Mouse (Mus musculus): Measurements from ENCODE around the gene Arpc2.

Gene Arpc2

GRCm38 (mm10) chr1:74282896-74283625 is 47.2 kb downstream of the Arpc2 start:
- DNase-seq (ENCODE audit: extremely low spot score, low spot score) = no peak

DNA sequence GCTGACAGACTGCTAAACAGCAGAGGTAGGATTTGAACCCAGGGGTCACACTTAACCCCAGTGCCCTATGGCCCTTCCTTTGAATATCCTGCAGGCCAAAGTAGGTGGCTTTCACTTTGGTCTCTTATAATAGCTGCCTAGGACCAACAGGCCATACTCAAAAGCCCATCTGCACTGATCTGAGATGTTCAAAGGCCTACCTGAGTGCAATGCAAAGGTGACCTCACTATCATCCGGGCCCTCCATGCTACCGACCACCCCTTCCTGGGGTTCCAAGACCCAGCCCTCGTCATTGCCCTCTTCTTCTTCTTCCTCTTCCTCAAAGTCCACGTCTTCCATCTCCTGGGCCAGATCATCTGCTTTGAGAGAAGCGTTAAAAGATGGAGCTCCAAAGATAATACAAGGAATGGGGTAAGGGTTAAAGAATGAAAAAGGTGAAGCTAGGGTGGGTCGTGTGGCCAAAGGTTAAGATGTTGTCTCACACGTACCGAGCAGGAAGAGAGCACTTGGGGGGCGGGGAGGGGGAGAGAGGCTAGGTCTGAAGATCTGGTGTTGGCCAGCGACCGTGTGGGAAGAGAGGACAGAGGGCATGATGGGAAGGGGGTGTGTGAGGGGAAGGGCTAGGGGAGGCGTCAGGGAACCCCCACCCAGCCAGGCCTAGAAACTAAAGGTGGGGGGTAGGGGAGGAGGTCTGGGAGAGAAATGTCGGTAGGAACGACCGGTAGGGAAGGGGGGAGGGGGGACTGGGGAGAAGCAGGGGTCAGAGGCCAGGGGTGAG is 48.0 kb downstream of the Arpc2 start:
- no peak for DNase-seq (ENCODE audit: extremely low spot score, low spot score)

GRCm38 (mm10) chr1:74284543-74285160 is 48.8 kb downstream of the Arpc2 start, which contains the start of the genes Aamp and Pnkd:
Aamp (minus strand) TSS chr1:74284738.
Pnkd (plus strand) TSS chr1:74284930.
- peak; percentile 99 for DNase-seq (ENCODE audit: extremely low spot score, low spot score)

DNA sequence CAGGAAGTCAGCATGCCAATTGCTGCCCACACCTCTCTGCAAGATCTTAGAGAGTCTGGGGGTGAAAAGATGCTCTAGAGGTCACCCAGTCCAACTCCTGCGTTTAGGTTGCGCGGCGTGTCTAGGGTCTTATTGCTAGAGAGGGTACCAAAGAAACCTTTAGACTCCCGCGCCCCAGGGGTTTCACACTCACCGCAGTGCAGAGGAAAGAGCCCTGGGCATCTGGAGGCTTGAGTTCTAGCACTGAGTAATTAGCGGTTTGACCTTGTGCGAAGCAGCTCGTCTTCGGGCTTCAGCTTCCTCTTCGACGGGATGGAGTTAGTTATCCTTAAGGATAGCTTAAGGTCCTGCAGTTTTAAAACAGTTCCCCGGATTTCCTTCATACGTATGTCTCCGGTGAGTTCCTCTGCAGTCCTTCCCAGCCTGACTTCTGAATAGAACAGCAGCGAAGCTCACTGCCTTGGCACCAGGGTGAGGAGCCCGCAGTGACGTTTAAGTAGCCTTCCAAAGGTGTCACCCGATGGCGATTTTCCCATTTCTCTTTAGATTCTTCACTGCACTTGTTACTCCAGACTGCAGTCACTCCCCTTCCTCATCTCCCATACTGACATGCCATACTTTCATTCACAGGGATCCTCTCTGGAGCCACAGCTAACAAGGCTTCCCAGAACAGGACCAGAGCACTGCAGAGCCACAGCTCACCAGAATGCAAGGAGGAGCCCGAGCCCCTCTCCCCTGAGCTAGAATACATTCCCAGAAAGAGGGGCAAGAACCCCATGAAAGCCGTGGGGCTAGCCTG is 49.5 kb downstream of the Arpc2 start:
- no peak for DNase-seq (ENCODE audit: extremely low spot score, low spot score)

GRCm38 (mm10) chr1:74286869-74287607 is 51.2 kb downstream of the Arpc2 start:
- DNase-seq (ENCODE audit: extremely low spot score, low spot score) = peak; percentile 25

DNA sequence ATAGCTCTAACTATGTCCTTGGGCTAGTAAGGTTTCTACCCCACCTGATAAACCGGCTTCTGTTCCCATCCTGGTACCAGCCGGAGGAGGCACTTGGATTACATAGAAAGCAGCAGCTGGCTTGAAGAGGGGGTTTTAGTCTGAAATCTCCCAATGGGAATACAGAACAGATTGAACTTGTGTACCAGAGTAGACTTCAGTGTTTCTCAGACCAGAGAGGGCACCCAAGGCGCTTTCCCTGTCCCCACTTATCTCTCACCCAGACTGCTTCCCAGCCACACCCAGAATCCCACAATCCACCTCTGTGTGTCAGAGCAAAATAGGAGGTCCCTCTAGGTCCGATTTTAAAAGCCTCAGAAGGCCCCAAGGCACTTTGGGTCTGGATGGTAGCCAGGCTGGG is 52.4 kb downstream of the Arpc2 start:
- no peak for DNase-seq (ENCODE audit: extremely low spot score, low spot score)

GRCm38 (mm10) chr1:74289248-74289647 is 53.4 kb downstream of the Arpc2 start:
- DNase-seq (ENCODE audit: extremely low spot score, low spot score) = no peak

DNA sequence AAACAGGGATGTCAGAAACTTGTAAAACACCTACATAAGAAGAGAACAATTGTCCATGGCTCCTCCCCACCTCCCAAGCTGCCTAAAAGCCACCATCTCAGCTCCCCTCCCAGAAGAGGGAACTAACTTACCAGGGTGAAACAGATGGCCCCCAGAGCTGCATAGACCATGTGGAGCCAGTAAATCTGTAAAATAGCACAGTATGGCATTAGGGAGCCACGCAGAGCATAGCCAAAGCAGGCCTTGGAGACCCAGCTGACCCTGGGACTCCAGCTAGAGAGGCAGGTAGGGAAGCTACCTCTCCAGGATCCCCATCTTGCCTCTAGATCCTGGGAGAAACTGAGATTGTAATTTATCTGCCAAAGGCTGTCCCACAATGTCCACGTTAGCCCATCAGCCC is 53.9 kb downstream of the Arpc2 start:
- no peak for DNase-seq (ENCODE audit: extremely low spot score, low spot score)

- no peak for DNase-seq (ENCODE audit: extremely low spot score, low spot score)
These were observed 54.3 kb downstream of the Arpc2 start for GRCm38 (mm10) chr1:74290141-74290540.

- DNase-seq (ENCODE audit: extremely low spot score, low spot score) = no peak
These were observed 56.6 kb downstream of the Arpc2 start for GRCm38 (mm10) chr1:74292331-74293020.

- no peak for DNase-seq (ENCODE audit: extremely low spot score, low spot score)
These were observed 57.5 kb downstream of the Arpc2 start for GRCm38 (mm10) chr1:74293306-74293960.

GRCm38 (mm10) chr1:74294090-74294643 is 58.3 kb downstream of the Arpc2 start:
- no peak for DNase-seq (ENCODE audit: extremely low spot score, low spot score)

DNA sequence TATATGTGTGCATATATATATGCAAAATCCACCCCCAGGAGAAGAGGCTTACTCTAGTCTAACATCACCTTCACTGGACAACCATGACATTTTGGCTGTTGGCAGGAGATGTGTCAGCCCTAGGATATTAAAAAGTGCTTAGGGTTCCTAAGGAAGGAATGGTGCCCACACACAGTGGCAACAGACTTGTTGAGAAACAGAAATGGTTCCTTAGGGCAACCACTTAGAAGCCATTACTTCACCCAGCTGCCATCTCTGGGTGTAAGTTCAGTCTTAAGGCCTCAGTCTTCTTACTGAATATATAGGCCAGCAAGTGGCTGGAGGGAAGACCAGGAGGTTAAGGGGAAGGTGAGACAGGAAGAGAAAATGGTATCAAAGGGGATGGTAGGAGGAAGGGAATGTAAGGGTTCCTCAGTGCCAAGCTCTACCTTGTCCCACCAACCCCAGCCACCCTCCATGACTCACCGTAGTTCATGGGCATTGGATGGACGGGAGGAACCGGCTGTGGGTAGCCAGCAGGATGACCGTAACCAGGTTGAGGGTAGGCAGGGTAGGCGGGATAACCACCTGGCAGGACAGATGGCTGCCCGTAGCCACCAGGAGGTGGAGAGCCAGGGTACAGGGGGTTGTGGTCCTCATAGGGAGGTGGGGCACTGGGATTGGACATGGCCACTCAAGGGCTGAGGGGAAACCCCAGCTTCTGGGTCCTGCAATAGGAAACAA is 59.0 kb downstream of the Arpc2 start:
- no peak for DNase-seq (ENCODE audit: extremely low spot score, low spot score)

DNA sequence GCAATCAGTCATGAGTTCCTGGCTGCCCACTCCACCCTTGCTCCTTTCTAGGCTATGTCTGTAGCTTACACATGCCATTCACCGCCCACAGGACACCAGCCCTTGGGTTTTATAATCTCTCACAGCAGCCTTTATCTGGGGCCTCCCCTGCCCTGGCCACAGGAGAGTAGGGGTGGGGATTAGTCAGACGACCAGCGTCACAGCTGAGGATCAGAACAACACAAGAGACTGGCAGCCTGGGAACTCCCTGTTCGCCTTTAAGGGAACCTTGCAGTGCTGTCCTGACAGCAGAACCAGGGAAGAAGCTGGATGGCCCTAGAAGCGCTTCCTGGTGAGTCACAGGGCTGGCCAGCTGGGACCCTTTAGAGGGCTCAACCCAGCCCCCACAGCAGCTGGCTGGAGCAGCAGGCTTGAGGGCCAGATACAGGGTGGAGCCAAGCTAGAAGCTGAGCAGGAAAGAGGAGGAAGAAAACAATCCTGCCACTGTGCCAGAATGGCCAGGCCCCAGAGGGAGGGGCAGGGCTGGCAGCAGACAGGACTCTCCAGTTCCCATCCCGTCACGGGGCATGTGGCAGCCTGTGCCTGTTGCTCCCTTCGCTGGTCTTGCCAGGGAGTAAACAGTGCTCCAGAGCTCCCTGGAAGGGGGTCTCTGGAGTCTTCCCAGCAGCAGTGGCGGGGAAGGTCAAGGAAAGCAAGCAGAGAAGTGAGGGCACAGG is 59.7 kb downstream of the Arpc2 start:
- DNase-seq (ENCODE audit: extremely low spot score, low spot score) = peak; percentile 51

GRCm38 (mm10) chr1:74296477-74296876 is 60.6 kb downstream of the Arpc2 start:
- DNase-seq (ENCODE audit: extremely low spot score, low spot score) = no peak

DNA sequence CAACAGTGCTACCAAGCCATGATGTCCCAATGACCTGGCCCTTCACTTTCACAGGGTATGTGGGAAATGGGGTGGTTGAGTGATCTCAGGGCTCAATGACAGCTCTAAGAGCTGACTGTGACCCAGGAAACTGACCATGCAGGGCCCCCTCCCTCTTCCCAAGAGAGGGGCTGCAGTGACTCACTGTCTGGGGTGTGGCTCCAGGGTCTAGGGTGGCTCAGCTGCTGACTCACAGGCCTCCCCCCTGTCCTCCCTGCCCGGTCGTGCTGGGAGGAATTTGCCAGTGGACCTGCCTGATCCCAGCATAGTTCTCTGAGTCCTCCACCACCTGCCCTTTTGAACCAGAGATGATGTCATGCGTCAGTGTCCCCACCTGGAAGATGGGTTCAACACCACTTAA is 61.4 kb downstream of the Arpc2 start:
- no peak for DNase-seq (ENCODE audit: extremely low spot score, low spot score)

DNA sequence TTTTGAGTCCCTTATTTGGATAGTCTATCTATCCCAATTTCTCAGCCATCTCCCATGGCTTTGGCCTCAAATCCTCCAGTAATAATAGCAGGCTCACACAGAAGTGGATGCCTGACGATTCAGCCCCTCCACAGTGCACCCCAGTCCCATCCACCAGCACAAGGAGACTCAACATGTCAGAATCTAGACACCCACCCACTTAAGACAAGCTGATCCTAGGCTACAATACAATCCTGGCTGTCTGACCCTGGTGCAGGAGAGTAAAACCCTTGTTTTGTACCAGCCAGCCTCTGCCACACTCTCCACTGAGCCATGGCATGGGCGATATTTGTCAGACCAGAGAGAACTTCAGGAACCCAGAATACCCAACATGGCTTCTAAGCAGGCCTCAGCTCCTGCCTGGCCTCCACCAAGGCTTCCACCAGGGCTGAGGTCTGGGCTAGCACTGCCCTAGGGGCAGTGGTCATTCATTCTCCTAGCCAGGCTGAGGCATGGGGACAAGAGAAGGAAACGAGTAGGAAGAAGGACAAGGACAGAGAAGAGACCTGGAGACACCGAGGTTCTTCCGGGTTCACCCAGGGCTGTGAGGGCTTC is 62.4 kb downstream of the Arpc2 start:
- DNase-seq (ENCODE audit: extremely low spot score, low spot score) = no peak

- no peak for DNase-seq (ENCODE audit: extremely low spot score, low spot score)
These were observed 63.1 kb downstream of the Arpc2 start for GRCm38 (mm10) chr1:74298996-74299395.

Data from neural tube, embryonic 10.5 days (tissue).